Mouse (Mus musculus): ENCODE data around the gene Papln. TPM values are rescaled to one million over a fixed set of nuclear protein-coding genes. Genes with fewer than 3 reads are reported as not detected.

The Papln gene
- polyA plus RNA-seq, 1 experiment from 2014 or later = 0.78 TPM

DNA sequence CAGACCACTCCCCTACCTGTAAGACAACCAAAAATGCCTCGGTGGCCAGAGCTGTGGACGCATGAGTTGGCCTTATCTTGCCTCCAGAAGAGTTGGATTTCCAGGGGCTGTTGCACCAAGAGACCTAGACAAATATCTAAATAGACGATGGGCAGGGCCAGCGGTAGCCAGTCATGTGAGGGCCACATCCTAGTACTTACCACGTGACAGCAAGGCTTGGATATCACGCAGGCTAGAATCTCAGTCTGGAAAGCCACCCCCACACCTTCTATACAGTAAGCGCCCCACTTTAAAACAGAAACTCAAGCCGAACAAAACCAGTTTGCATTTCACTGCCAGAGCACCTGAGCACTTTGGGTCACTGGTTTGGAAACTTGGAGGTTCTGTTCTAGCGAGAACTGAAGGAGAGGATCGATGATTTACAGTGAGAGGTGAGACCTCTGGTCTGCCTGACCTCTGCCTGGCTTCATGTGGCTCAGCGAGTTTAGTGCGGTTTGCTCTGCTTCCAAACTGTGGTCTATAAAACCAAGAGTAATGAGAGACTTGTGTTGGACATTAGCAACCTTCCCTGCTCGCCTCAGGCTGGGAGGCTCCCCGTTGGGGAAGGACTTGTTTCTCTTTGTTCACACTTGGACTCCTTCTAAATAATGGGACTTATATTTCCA, 4.9 kb downstream of the Papln start:
- no peak overlapping the region for H3K4me3 ChIP-seq (replicated peaks)
- H3K4me2 ChIP-seq = no peak overlapping the region
- peaks cover 22% of the 10 kb centered on the region for H3K4me1 ChIP-seq (replicated peaks)
- H3K27me3 ChIP-seq = peaks cover 67% of the 10 kb centered on the region
- no peaks in the 10 kb centered on the region for H3K9me3 ChIP-seq (replicated peaks)
- no peak overlapping the region for H3K9ac ChIP-seq
- no peak overlapping the region for H3K27ac ChIP-seq (replicated peaks)
- no peak for ATAC-seq (ENCODE audit: insufficient read depth)
- WGBS (ENCODE audit: insufficient replicate concordance) = 59% methylated on average over 14 of the region's 14 CpGs
- no peaks in the 10 kb centered on the region for H3K36me3 ChIP-seq (replicated peaks)

- Histone ChIP-seq H3K36me3 (replicated peaks) (no peaks in the 10 kb centered on the region), H3K4me3 (replicated peaks) (no peak overlapping the region), H3K27ac (replicated peaks) (no peak overlapping the region), H3K9ac (no peak overlapping the region), H3K9me3 (replicated peaks) (no peaks in the 10 kb centered on the region), H3K4me2 (no peak overlapping the region), H3K27me3 (peaks cover 48% of the 10 kb centered on the region), H3K4me1 (replicated peaks) (peaks cover 13% of the 10 kb centered on the region)
- WGBS (ENCODE audit: insufficient replicate concordance) = 9% methylated on average over 25 of the region's 25 CpGs
- no peak for ATAC-seq (ENCODE audit: insufficient read depth)
Observed at GRCm38 (mm10) chr12:83770418-83771256, 7.2 kb downstream of the Papln start.

DNA sequence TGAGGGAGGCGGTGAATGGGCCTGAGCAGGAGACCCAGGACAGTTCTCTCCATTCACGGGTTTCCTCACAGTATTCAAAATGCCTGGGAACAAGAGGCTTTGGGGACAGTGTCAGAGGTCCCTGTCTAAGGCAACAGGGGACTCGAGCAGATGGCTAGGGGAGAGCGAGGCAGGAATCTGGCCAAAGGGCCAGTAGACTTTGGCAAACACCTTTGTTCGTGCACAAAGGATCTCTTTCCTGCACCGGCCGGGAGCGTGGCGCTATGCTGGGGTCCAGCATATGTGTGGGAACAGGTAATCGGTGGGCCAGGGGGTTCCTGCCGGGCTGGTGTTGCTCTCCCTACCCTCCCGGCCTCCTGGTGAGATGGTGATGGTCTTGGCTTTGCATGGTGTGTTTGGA, 12.2 kb downstream of the Papln start:
- Histone ChIP-seq H3K9ac (no peak overlapping the region), H3K36me3 (replicated peaks) (no peaks in the 10 kb centered on the region), H3K4me3 (replicated peaks) (no peak overlapping the region), H3K27me3 (peaks cover 9% of the 10 kb centered on the region), H3K27ac (replicated peaks) (no peak overlapping the region), H3K4me1 (replicated peaks) (peaks cover 2% of the 10 kb centered on the region), H3K4me2 (no peak overlapping the region), H3K9me3 (replicated peaks) (no peaks in the 10 kb centered on the region)
- ATAC-seq (ENCODE audit: insufficient read depth) = no peak
- 63% methylated on average over 12 of the region's 12 CpGs for WGBS (ENCODE audit: insufficient replicate concordance)

GRCm38 (mm10) chr12:83776766-83777165, 13.3 kb downstream of the Papln start:
- H3K27ac ChIP-seq (replicated peaks) = no peak overlapping the region
- H3K36me3 ChIP-seq (replicated peaks) = no peaks in the 10 kb centered on the region
- no peaks in the 10 kb centered on the region for H3K4me1 ChIP-seq (replicated peaks)
- no peak overlapping the region for H3K4me2 ChIP-seq
- no peak overlapping the region for H3K4me3 ChIP-seq (replicated peaks)
- H3K9me3 ChIP-seq (replicated peaks) = no peaks in the 10 kb centered on the region
- peaks cover 4% of the 10 kb centered on the region for H3K27me3 ChIP-seq
- H3K9ac ChIP-seq = no peak overlapping the region
- no peak for ATAC-seq (ENCODE audit: insufficient read depth)
- 60% methylated on average over 7 of the region's 7 CpGs for WGBS (ENCODE audit: insufficient replicate concordance)

DNA sequence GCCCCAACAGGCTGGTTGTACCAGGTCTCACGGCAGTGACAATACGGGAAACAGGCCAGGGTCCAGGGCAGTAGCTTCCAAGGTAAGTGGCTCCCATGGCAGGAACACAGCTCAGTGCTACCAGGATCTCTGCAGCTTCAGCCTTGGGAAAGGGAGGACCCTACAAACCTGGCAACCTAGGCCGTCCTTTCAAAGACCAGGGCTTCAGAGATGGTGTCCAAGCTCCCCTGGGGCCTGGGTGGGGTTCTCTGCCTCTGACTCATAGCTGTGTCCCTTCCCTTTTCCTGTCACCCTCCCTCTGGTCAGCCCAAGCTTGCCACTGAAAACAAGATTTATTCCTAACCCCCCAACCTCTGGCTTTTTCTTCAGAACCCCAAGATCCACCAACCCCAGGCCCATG, 16.7 kb downstream of the Papln start:
- Histone ChIP-seq H3K36me3 (replicated peaks) (no peaks in the 10 kb centered on the region), H3K4me1 (replicated peaks) (no peaks in the 10 kb centered on the region), H3K4me3 (replicated peaks) (no peak overlapping the region), H3K9ac (no peak overlapping the region), H3K27me3 (no peaks in the 10 kb centered on the region), H3K27ac (replicated peaks) (no peak overlapping the region), H3K9me3 (replicated peaks) (no peaks in the 10 kb centered on the region), H3K4me2 (no peak overlapping the region)
- WGBS (ENCODE audit: insufficient replicate concordance) = 54% methylated on average over 3 of the region's 3 CpGs
- no peak for ATAC-seq (ENCODE audit: insufficient read depth)

GRCm38 (mm10) chr12:83781204-83781603, 17.8 kb downstream of the Papln start:
- H3K27me3 ChIP-seq = no peaks in the 10 kb centered on the region
- H3K9me3 ChIP-seq (replicated peaks) = no peaks in the 10 kb centered on the region
- H3K27ac ChIP-seq (replicated peaks) = no peak overlapping the region
- no peaks in the 10 kb centered on the region for H3K36me3 ChIP-seq (replicated peaks)
- H3K4me1 ChIP-seq (replicated peaks) = no peaks in the 10 kb centered on the region
- no peak for ATAC-seq (ENCODE audit: insufficient read depth)
- no peak overlapping the region for H3K4me2 ChIP-seq
- no peak overlapping the region for H3K9ac ChIP-seq
- no peak overlapping the region for H3K4me3 ChIP-seq (replicated peaks)
- WGBS (ENCODE audit: insufficient replicate concordance) = 74% methylated on average over 7 of the region's 7 CpGs

GRCm38 (mm10) chr12:83781640-83782278, 18.3 kb downstream of the Papln start:
- Histone ChIP-seq H3K36me3 (replicated peaks) (no peaks in the 10 kb centered on the region), H3K4me2 (no peak overlapping the region), H3K4me3 (replicated peaks) (no peak overlapping the region), H3K27me3 (no peaks in the 10 kb centered on the region), H3K4me1 (replicated peaks) (no peaks in the 10 kb centered on the region), H3K9ac (no peak overlapping the region), H3K27ac (replicated peaks) (no peak overlapping the region), H3K9me3 (replicated peaks) (no peaks in the 10 kb centered on the region)
- ATAC-seq (ENCODE audit: insufficient read depth) = no peak
- 69% methylated on average over 23 of the region's 23 CpGs for WGBS (ENCODE audit: insufficient replicate concordance)

DNA sequence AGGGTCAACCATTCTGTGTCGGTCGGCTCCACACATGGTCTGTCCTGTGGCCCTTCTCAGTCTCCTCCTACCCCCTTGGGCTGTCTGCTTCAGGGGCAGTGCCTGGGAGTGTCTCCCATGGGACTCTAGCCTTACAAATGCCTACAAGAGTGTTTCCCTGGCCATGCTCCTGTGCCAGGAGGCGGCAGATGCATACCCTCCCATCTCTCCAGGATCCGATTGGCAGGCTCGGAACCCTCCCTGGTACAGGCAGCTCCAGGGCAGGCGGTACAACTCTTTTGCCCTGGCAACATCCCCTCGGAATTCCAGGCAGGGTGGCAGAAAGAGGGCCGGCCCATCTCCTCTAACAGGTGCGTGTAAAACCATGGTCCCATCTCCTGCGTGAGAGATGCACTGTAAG, 19.2 kb downstream of the Papln start:
- ATAC-seq (ENCODE audit: insufficient read depth) = no peak
- Histone ChIP-seq H3K27me3 (no peaks in the 10 kb centered on the region; the same call in 1 of the 2 replicates), H3K9ac (no peak overlapping the region), H3K9me3 (replicated peaks) (no peaks in the 10 kb centered on the region), H3K36me3 (replicated peaks) (no peaks in the 10 kb centered on the region), H3K4me2 (no peak overlapping the region), H3K27ac (replicated peaks) (no peak overlapping the region), H3K4me1 (replicated peaks) (no peaks in the 10 kb centered on the region), H3K4me3 (replicated peaks) (no peak overlapping the region)
- WGBS (ENCODE audit: insufficient replicate concordance) = 78% methylated on average over 10 of the region's 10 CpGs

DNA sequence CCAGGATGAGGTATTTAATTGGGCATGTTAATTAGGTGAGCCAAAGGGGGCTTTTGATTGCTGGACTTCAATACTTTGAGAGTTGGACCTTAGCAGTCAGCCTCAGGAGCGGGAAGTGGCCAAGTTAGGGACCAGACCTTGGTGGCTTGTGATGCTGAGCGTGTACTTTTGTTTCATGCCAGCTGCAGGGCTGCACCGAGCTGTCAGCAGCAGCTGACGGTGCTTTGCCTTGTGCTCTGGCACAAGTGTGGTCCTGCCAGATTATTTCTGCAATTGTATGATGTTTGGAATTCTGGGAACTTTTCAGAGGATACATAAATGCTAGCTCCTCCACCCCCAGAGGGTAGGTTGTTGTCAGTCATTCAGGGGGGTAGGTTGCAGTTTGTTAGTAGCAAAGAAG, 21.9 kb downstream of the Papln start:
- no peak overlapping the region for H3K9ac ChIP-seq
- WGBS (ENCODE audit: insufficient replicate concordance) = 63% methylated on average over 4 of the region's 4 CpGs

DNA sequence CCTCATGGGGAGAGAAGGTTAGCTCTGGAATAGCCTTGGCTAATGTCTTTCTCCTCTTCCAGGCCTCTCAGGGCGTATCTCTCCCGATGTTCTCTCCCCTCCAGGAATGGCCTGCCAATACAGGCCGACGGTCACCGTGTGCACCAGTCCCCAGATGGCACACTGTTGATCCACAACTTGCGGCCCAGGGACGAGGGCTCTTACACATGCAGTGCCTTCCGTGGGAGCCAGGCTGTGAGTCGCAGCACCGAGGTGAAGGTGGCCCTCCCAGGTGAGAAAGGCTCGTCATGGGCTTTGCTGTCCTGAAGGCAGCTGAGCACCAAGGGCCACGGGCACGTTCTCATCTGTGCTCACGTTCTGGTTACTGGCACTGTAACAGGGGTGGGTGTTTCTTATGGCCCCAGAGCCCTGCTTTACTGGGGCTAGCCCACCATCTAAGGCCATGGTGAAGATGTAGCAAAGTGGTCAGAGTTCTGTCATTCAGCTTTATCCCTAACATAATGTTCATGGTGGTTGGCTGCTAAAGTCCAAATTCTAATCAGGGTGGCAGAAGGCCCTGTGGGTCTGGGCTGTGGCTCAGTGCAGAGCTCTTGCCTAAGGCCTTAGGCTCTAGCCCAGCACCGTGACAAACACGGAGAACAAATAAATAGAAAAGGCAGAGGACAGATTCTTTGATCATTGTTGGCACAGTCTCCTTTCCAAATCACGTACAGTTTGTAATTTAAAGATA, 25.8 kb downstream of the Papln start:
- H3K4me1 ChIP-seq (replicated peaks) = no peaks in the 10 kb centered on the region
- peaks cover 9% of the 10 kb centered on the region for H3K36me3 ChIP-seq (replicated peaks)
- H3K27ac ChIP-seq (replicated peaks) = no peak overlapping the region
- no peak for ATAC-seq (ENCODE audit: insufficient read depth)
- WGBS (ENCODE audit: insufficient replicate concordance) = 75% methylated on average over 17 of the region's 17 CpGs
- no peak overlapping the region for H3K9ac ChIP-seq
- no peak overlapping the region for H3K4me2 ChIP-seq
- no peaks in the 10 kb centered on the region; the same call in 1 of the 2 replicates for H3K27me3 ChIP-seq
- H3K9me3 ChIP-seq (replicated peaks) = no peaks in the 10 kb centered on the region
- no peak overlapping the region for H3K4me3 ChIP-seq (replicated peaks)

More for the DNA sequence above, 21.9 kb downstream of the Papln start:
- no peak overlapping the region for H3K4me3 ChIP-seq (replicated peaks)
- ATAC-seq (ENCODE audit: insufficient read depth) = no peak
- H3K4me1 ChIP-seq (replicated peaks) = no peaks in the 10 kb centered on the region
- no peaks in the 10 kb centered on the region; the same call in 1 of the 2 replicates for H3K27me3 ChIP-seq
- H3K36me3 ChIP-seq (replicated peaks) = no peaks in the 10 kb centered on the region
- no peaks in the 10 kb centered on the region for H3K9me3 ChIP-seq (replicated peaks)
- H3K27ac ChIP-seq (replicated peaks) = no peak overlapping the region
- H3K4me2 ChIP-seq = no peak overlapping the region

DNA sequence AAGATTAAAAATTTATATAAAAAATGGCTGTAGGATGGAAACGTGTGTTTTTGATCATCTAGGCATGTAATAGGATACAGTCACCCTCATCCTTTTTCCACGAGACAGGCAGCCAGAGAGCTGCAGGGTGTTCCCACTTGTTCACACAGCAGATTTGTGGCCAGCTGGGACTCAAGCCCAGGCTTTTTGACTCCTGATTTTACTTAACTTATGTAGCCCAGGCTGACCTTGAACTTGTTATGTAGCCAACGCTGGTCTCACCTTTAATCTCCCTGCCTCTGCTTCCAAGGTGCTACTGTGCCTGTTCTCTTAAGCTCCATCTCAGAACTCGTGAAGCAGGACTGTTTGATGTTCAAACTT, 26.3 kb downstream of the Papln start:
- Histone ChIP-seq H3K27me3 (no peaks in the 10 kb centered on the region; the same call in 1 of the 2 replicates), H3K4me1 (replicated peaks) (no peaks in the 10 kb centered on the region), H3K9me3 (replicated peaks) (no peaks in the 10 kb centered on the region), H3K4me3 (replicated peaks) (no peak overlapping the region), H3K4me2 (no peak overlapping the region), H3K27ac (replicated peaks) (no peak overlapping the region), H3K36me3 (replicated peaks) (peaks cover 10% of the 10 kb centered on the region), H3K9ac (no peak overlapping the region)
- WGBS (ENCODE audit: insufficient replicate concordance) = 52% methylated on average over 4 of the region's 4 CpGs
- no peak for ATAC-seq (ENCODE audit: insufficient read depth)

Measured in liver, embryonic 15.5 days (tissue).